Mouse (Mus musculus): Measurements from ENCODE around the gene Nkd1. TPM values are rescaled to one million over a fixed set of nuclear protein-coding genes. Genes with fewer than 3 reads are reported as not detected.

The Nkd1 gene
- total RNA-seq, 2 experiments from 2014 or later = 10.8 to 15.0 TPM

GRCm38 (mm10) chr8:88609036-88609435 is 87.9 kb downstream of the Nkd1 start:
- no peak for DNase-seq (ENCODE audit: extremely low spot score in 1 of 2, low spot score in 1 of 2)

DNA sequence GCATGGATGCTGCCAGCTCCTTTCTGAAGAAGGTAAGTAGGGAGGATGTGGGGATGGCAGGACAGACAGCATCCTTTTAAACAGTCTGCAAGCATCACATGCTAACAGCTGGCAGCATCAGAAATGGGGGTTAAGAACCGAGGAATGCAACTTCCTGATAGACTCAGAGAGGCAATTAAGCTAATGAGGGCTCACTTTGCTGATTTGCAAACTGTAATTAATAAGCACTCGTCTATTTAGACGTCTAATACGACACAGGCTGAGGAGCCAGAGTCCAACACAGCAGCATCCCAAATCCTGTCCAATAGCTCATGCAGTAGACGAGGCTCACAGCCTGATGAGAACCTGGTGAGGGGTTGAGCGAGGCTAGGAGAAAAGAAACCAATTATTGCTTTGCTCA is 89.1 kb downstream of the Nkd1 start:
- no peak for DNase-seq (ENCODE audit: extremely low spot score in 1 of 2, low spot score in 1 of 2)

DNA sequence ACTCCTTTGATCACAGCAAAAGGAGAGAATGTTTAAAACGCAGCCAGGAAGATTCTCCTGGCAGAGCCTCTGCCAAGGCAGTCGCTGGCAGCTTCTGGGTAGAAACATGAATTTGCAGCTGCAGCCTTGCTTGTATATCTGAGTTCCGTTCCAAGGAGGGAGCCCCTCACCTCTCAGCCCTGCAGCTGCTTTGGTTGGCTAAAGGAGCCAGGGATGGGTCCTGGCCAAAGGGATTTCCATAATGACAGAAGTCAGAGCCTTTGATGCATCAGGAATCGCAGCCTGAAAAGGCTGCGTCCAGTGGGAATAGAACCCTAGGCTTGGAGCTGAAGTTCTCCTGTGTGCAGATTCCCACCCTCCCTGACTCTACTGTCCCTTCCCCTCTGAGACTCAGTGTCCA is 93.8 kb downstream of the Nkd1 start:
- no peak for DNase-seq (ENCODE audit: extremely low spot score in 1 of 2, low spot score in 1 of 2)

DNA sequence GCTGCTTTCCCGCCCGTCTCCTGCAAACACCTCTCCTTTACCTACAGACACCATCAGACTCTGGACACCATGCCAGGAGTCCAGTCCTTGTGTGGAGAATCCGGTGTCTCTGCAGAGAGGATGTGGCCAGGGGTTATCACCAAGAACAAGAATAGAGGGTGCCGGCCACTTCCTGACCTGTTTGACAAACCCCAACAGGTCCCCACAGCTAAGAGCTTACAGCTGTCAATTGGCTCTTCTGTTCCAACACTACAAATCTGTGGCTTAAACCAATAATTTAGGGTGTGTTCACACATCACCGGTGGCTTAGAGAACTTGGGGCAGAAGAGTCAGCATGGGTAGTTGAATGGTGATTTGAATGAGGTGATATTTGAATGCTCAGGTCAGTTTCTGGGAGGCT is 97.5 kb downstream of the Nkd1 start:
- DNase-seq (ENCODE audit: extremely low spot score in 1 of 2, low spot score in 1 of 2) = no peak

GRCm38 (mm10) chr8:88619513-88619912 is 98.4 kb downstream of the Nkd1 start:
- DNase-seq (ENCODE audit: extremely low spot score in 1 of 2, low spot score in 1 of 2) = peak in 1 of 2 experiments; percentile 29

DNA sequence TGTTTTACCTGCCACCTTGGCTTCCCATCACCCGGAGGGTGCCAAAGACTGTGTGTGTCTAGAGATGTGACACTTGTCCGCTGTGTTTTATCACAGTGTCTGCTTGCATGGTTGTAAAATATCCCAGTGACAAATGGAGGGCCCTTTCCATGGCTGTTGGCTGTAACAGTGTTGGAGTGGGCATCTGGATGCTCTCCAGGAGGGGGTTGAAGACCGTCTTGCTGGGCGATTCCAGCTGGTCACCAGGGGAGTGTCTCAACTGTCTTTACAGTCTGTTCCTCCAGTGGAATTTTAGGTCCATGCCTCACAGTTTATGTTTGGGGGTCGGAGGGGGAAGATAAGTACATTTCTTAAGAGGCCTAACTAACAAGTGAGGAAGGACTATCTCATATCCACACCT is 99.8 kb downstream of the Nkd1 start:
- DNase-seq (ENCODE audit: extremely low spot score in 1 of 2, low spot score in 1 of 2) = no peak

- DNase-seq (ENCODE audit: extremely low spot score in 1 of 2, low spot score in 1 of 2) = peak; percentile 71 to 86
Observed at GRCm38 (mm10) chr8:88621408-88621807, 100.3 kb downstream of the Nkd1 start.

DNA sequence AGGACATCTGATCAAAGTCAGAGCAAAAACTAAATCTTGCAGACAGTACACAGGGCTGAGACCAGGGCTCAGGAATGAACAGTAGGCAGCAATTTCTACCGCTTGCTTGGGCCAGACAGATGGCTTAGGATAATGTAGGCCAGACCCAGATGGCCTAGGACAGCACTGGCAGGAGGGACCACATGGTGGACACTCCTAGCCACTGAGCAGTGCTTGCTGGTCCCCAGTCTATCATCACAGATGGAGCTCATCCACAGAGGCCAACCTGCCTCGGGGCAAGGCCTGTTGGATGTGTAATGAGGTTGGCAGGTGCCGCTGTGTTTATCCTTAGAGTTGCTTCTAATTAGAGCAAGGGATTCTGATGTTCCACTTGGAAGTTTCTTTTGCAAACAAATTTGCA is 102.2 kb downstream of the Nkd1 start:
- DNase-seq (ENCODE audit: extremely low spot score in 1 of 2, low spot score in 1 of 2) = no peak

DNA sequence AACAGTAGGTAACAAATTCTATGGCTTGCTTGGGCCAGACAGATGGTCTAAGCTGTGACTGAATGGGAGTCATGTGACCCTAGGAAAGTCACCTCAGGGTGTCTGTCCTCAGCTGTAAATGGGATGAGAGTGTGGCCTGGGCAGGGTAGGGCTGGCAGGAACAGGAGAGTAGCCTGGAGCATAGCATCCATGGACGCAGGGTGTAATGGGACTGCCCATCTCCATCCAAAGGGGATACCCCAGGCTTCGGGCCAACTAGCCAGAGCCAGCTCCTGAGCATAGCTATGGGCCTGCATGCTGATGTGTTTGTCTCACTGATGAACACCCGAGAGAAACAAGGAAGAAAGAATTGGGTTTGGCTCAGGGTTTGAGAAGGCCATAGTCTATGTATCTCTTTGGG is 103.1 kb downstream of the Nkd1 start:
- DNase-seq (ENCODE audit: extremely low spot score in 1 of 2, low spot score in 1 of 2) = no peak

GRCm38 (mm10) chr8:88626433-88626832 is 105.3 kb downstream of the Nkd1 start:
- no peak for DNase-seq (ENCODE audit: extremely low spot score in 1 of 2, low spot score in 1 of 2)

DNA sequence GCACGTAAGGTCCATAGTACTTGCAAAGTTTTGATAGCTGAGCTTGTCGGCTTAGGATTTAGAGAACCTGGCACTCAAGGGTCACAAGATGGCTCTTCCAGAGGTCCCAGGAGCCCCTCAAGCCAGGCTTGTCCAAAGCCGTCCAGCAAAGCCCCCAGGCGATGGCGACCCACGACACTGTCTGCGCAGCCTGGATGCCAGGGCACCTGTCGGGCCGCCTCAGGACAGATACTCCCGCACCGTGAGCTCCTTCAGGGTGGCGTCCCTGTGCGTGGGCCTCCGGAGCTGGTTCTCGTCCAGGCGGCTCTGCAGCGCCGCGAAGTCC is 105.7 kb downstream of the Nkd1 start:
- no peak for DNase-seq (ENCODE audit: extremely low spot score in 1 of 2, low spot score in 1 of 2)

- peak; percentile 52 to 60 for DNase-seq (ENCODE audit: extremely low spot score in 1 of 2, low spot score in 1 of 2)
Observed at GRCm38 (mm10) chr8:88627265-88627991, 106.3 kb downstream of the Nkd1 start.

DNA sequence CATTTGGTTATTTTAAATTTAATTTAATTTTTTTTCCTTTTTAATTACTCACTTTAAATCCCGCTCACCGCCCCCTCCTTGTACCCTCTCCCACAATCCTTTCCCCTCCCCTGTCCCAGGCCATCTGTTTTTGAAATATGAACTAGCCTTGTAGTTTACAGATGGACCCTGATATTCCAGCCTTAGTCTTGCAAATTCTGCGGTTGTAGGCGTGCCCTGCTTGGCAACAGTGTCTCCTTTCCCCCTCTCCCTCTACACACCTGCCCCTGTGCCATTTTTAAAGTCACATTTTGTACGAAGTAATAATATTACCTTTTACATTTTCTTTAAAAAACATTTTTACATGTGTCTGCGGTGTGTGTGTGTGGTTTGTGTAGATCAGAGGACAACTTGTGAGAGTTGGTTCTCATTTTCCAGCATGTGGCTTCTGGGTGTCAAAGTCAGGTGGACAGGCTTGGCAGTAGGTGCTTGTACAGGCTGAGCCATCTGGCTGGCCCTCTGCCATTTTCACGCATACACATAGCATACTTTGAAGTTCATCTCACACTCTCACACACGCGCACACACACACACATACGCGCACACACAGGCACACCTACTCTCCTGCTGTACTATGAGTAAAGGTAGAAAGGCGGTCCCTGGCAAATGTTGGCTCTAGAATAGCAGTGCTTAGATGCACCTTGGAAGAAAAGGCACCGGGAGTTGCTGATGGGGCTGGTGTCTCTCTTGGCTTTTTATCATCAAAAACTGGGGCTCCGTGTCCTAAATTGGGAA is 107.0 kb downstream of the Nkd1 start:
- peak in 1 of 2 experiments; percentile 21 for DNase-seq (ENCODE audit: extremely low spot score in 1 of 2, low spot score in 1 of 2)

- no peak for DNase-seq (ENCODE audit: extremely low spot score in 1 of 2, low spot score in 1 of 2)
Observed at GRCm38 (mm10) chr8:88630225-88630624, 109.1 kb downstream of the Nkd1 start.

GRCm38 (mm10) chr8:88631081-88631480 is 109.9 kb downstream of the Nkd1 start:
- DNase-seq (ENCODE audit: extremely low spot score in 1 of 2, low spot score in 1 of 2) = no peak

GRCm38 (mm10) chr8:88633343-88633765 is 112.2 kb downstream of the Nkd1 start:
- DNase-seq (ENCODE audit: extremely low spot score in 1 of 2, low spot score in 1 of 2) = no peak

DNA sequence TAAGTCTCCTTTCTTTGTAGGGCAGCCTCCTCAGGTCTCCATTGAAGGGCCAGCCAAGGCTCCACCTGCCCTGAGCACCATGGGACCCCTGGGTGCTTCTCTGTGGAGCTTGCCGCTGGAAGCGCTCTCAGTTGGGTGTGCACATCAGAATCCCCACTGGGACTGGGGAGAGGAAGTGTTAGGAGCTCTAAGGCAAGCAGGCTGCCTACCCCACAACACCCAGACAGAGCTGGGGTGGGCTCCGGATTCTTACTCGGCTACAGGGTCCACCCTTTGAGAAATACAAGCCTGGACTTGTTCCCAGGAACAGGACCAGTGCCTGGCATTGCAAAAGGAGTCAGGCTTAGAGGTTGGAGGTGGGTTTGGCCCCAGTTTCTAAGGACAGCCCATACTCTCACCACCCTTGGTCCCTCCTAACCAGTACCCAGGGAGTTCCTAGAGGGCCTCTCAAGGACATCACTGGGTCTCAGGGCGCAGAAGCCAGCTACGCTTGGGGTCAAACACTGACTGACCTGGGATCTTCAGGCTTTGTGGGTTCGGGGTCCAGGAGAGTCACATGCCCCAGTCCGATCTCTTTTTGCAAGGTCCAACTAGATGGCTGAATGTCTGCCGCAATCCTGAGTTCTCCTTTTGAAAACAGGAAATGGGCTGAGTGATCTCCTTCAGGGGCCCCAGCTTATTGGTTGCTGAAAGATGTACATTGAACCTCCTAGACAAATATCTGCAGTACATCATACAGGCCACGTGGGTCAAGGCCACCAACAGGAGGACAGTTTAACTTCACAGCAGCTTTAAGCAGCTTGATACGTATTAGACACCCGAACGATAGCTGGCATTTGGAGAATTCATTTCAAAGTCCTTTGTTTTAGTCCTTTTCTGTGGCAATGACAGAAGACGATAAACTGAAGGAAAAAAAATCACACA is 114.6 kb downstream of the Nkd1 start, which contains the start of gene Snx20:
TSS of gene Snx20 (minus strand) at position 655 of the 924 bp plus-strand sequence.
- no peak for DNase-seq (ENCODE audit: extremely low spot score in 1 of 2, low spot score in 1 of 2)

DNA sequence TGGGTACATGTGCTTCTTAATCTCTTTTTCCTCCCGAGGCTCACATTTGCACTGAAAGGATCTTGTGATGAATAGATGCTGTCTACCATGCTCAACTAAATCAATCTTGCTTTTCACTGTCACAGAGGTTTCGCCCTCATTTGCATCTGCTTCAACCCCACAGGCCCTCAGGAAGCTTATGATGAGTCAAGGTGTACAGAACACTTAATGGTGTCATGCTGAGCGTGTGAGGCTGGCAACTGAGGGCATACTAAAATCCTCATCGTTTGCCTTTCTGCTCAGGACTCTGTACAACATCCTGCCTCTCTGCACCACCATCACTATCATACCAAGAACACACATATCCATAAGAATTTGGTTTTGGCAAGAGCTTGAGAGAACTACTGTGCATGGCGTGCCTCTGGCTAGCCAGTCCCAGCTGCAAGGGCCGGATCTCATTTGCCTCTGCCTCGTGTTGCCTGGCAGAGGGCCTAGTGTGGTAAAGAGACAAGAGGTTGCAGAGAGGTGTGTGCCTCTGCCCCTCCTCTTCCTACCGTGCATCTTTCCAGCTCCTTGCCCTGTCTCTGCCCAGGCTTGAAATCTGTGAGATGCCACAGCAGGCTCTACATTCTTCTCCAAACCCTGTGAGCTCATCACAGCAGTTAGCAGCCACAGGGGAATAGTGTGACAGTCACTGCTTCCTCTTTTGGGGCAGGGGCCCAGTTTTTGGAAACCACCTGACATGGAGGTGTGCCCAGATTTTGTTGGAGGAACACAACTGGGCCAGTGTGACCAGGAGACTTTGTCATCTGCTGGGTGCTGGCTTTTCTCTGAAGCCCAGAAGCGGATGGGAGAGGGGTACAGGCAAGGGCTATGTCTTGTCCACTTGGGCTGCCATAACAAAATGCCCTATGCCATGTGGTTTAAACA is 116.2 kb downstream of the Nkd1 start:
- no peak for DNase-seq (ENCODE audit: extremely low spot score in 1 of 2, low spot score in 1 of 2)

DNA sequence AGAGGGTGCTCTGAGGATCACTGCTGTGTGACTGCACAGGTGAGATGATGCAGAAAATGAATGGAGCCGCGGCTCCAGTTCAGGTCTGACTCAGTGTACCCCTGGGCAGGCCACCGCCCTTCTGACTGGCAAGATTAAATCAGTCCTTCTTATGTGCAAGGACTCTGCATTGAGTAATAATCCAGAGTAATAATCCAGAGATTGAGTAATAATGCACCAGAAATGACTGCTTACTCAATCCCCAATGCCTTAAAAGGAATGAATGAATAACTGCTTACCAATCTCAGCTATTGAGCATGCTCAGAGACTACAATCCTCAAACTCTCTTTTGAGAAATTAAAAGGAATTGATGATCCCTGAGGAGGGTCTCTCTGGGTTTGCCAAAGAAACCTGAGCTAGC is 117.8 kb downstream of the Nkd1 start:
- DNase-seq (ENCODE audit: extremely low spot score in 1 of 2, low spot score in 1 of 2) = no peak

Data from layer of hippocampus, postnatal 25 days (tissue).